Mouse (Mus musculus) limb, embryonic 14.5 days (tissue): Measurements from ENCODE around the gene Ephb2. TPM values are rescaled to one million over a fixed set of nuclear protein-coding genes. Genes with fewer than 3 reads are reported as not detected.

Experiments
- ATAC-seq: fragments of 200-750 bp; cut with Nextera tagmentation; 2 replicates; pipeline ENCODE4 v1.8.0; 2017; ENCODE audit warnings: low read depth, moderate number of reproducible peaks, moderate TSS enrichment; ENCODE audit not compliant: low FRiP score
- DNase-seq: peaks from one replicate; pipeline ENCODE4 v3.0.0-alpha.2; 2015; ENCODE audit warnings: low spot score
- H3K27ac ChIP-seq: fragments of 300-500 bp; sonication (generic); replicated peaks from 2 replicates; pipeline ENCODE4 v1.5.1; 2014; ENCODE audit warnings: low read depth, mild to moderate bottlenecking, low read length, moderate library complexity, mixed read lengths
- H3K27me3 ChIP-seq: fragments of 300-500 bp; sonication (generic); 2 replicates; pipeline ENCODE4 v1.6.1; 2014; ENCODE audit warnings: low read length, mixed read lengths; ENCODE audit not compliant: control insufficient read depth, insufficient read depth
- H3K36me3 ChIP-seq: fragments of 300-500 bp; sonication (generic); 2 replicates; pipeline ENCODE4 v1.6.1; 2014; ENCODE audit warnings: mild to moderate bottlenecking, low read length, moderate library complexity, mixed read lengths; ENCODE audit not compliant: control insufficient read depth, insufficient read depth
- H3K4me1 ChIP-seq: fragments of 300-500 bp; sonication (generic); 2 replicates; pipeline ENCODE4 v1.6.1; 2014; ENCODE audit warnings: antibody characterized with exemption, low read length, mixed read lengths; ENCODE audit not compliant: control insufficient read depth, insufficient read depth
- H3K4me2 ChIP-seq: fragments of 300-500 bp; sonication (generic); replicated peaks from 2 replicates; pipeline ENCODE4 v1.6.1; 2014; ENCODE audit warnings: low read depth, mild to moderate bottlenecking, low read length, moderate library complexity; ENCODE audit not compliant: severe bottlenecking
- H3K4me3 ChIP-seq: fragments of 300-500 bp; sonication (generic); replicated peaks from 2 replicates; pipeline ENCODE4 v1.5.1; 2014; ENCODE audit warnings: low read length
- H3K9ac ChIP-seq: fragments of 300-500 bp; sonication (generic); 2 replicates; pipeline ENCODE4 v1.6.1; 2014; ENCODE audit warnings: mild to moderate bottlenecking, low read depth, low read length, moderate library complexity; ENCODE audit not compliant: severe bottlenecking
- H3K9me3 ChIP-seq: fragments of 300-500 bp; sonication (generic); 2 replicates; pipeline ENCODE4 v1.6.1; 2016; ENCODE audit warnings: low read length; ENCODE audit not compliant: control insufficient read depth
- POLR2A ChIP-seq: fragments of 200-500 bp; IDR thresholded peaks from 2 replicates; pipeline ENCODE4 v1.8.0; 2012; ENCODE audit warnings: inconsistent platforms, mild to moderate bottlenecking, moderate library complexity, borderline replicate concordance; ENCODE audit not compliant: insufficient read depth, insufficient read length; ENCODE audit errors: extremely low read depth
- WGBS: fragments of 180-500 bp; shearing (Covaris S2); extraction: QIAGEN DNeasy Blood & Tissue Kit; methylation state at CpG from one replicate; pipeline ENCODE4 v1.1.7; 2014; 5-methylcytosine and 5-hydroxymethylcytosine counted together
- polyA plus RNA-seq, 2 experiments: library from polyadenylated mRNA; depleted of rRNA in 1 of 2; stranded (reverse) in 1 of 2; unstranded in 1 of 2; fragments of >200 nt; fragmentation: Nextera tagmentation in 1 of 2; extraction: Ambion mirVana in 1 of 2; gene quantifications; 2 replicates each; pipeline versions ENCODE4 v1.2.1 to v1.2.3; 2012 to 2014

The Ephb2 gene
- polyA plus RNA-seq, 2 experiments, result 17.9 to 45.2 TPM

- TF ChIP-seq POLR2A, result no peak
- ATAC-seq, result no peak
- H3K9ac ChIP-seq, result no peak overlapping the region
- no peak overlapping the region for H3K4me3 ChIP-seq
- no peaks in the 10 kb centered on the region for H3K9me3 ChIP-seq
- H3K27ac ChIP-seq, result no peak overlapping the region
- no peaks in the 10 kb centered on the region for H3K36me3 ChIP-seq
- peaks cover 29% of the 10 kb centered on the region for H3K4me1 ChIP-seq
- no peak for DNase-seq
- no peak overlapping the region for H3K4me2 ChIP-seq
- H3K27me3 ChIP-seq, result no peaks in the 10 kb centered on the region
- WGBS, result 57% methylated on average over 6 of the region's 7 CpGs
Measured at GRCm38 (mm10) chr4:136732536-136733121, 103.2 kb downstream of the Ephb2 start.

- Histone ChIP-seq H3K4me3 (no peak overlapping the region), H3K9me3 (no peaks in the 10 kb centered on the region), H3K27me3 (no peaks in the 10 kb centered on the region), H3K4me1 (peaks cover 29% of the 10 kb centered on the region), H3K36me3 (no peaks in the 10 kb centered on the region), H3K27ac (no peak overlapping the region), H3K9ac (no peak overlapping the region), H3K4me2 (no peak overlapping the region)
- 44% methylated on average over 5 of the region's 5 CpGs for WGBS
- ATAC-seq (no peak), DNase-seq (no peak)
- no peak for TF ChIP-seq POLR2A
Measured at GRCm38 (mm10) chr4:136731761-136732160, 104.0 kb downstream of the Ephb2 start.

- DNase-seq (no peak), ATAC-seq (no peak)
- WGBS, result 65% methylated on average over 13 of the region's 13 CpGs
- Histone ChIP-seq H3K36me3 (no peaks in the 10 kb centered on the region), H3K4me1 (peaks cover 29% of the 10 kb centered on the region), H3K27me3 (no peaks in the 10 kb centered on the region), H3K9me3 (no peaks in the 10 kb centered on the region), H3K27ac (no peak overlapping the region), H3K4me3 (no peak overlapping the region), H3K4me2 (no peak overlapping the region), H3K9ac (no peak overlapping the region)
- TF ChIP-seq POLR2A, result no peak
Measured at GRCm38 (mm10) chr4:136731008-136731609, 104.7 kb downstream of the Ephb2 start.

- Histone ChIP-seq H3K4me1 (peaks cover 26% of the 10 kb centered on the region), H3K9me3 (no peaks in the 10 kb centered on the region), H3K27ac (no peak overlapping the region), H3K27me3 (no peaks in the 10 kb centered on the region), H3K4me3 (no peak overlapping the region), H3K9ac (no peak overlapping the region), H3K36me3 (no peaks in the 10 kb centered on the region), H3K4me2 (no peak overlapping the region)
- ATAC-seq, result no peak
- no peak for TF ChIP-seq POLR2A
- 79% methylated on average over 9 of the region's 9 CpGs for WGBS
- no peak for DNase-seq
Measured at GRCm38 (mm10) chr4:136730501-136730900, 105.3 kb downstream of the Ephb2 start.

- peaks cover 35% of the 10 kb centered on the region for H3K4me1 ChIP-seq
Measured at GRCm38 (mm10) chr4:136729574-136729973, 106.2 kb downstream of the Ephb2 start.

More at GRCm38 (mm10) chr4:136729574-136729973, 106.2 kb downstream of the Ephb2 start:
- ATAC-seq (no peak), DNase-seq (no peak)
- Histone ChIP-seq H3K27me3 (no peaks in the 10 kb centered on the region), H3K4me2 (no peak overlapping the region), H3K9ac (no peak overlapping the region), H3K9me3 (no peaks in the 10 kb centered on the region), H3K4me3 (no peak overlapping the region), H3K36me3 (no peaks in the 10 kb centered on the region), H3K27ac (no peak overlapping the region)
- no peak for TF ChIP-seq POLR2A
- 97% methylated on average over 2 of the region's 2 CpGs for WGBS
